Mouse (Mus musculus) urinary bladder, postnatal 4 days (tissue): Measurements from ENCODE around the gene Acer2.
A peak's percentile ranks its signal among the peaks of the same experiment; 100 is the strongest.
"Not testable (repeated sequence)": the region's sequence is repeated elsewhere in the genome, so short reads cannot be mapped to it uniquely, and the experiment has no call there.

Source experiments
- DNase-seq, 2 experiments: peaks; one replicate each; pipeline ENCODE4 v3.0.0; 2021 to 2022; ENCODE audit warnings: low spot score in 2 of 2

The Acer2 gene

DNA sequence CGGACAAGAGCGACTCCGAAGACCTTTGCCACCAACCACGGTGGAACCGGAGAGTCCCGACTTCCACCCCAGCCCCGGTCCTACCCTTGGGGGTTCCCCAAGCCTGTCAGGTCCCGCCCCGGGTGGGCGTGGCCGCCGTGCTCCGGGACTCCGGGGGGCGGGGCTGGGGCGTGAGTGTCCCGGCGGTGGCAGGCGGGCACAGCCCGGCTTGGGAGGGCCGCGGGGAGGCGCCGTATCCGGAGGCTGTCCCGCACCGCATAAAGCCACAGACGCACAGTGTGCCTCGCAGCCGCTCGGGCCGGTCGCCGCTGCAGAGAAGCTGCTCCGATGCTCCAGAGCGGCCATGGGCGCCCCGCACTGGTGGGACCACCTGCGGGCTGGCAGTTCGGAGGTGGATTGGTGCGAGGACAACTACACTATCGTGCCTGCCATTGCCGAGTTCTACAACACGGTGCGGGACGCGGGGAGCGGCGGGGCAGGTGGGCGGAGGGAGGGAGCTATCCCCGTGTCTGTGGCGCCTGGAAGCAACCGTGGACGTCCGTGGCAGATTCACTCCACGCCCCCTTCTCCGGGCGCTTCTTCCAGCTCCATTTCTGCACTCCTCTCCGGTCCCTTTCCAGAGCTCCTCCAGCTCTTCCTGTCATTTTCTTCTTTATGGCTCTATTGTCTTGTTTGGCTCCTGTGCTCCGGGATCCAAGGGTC lies at the start of gene Acer2:
Gene Acer2 (plus strand): TSS at position 251 of the 702 bp plus-strand sequence.
- DNase-seq = peak; percentile 84 to 88

- no peak for DNase-seq
Measured at GRCm38 (mm10) chr4:86825143-86825542, 49.1 kb upstream of the Acer2 start.

GRCm38 (mm10) chr4:86831896-86832295 lies 42.3 kb upstream of the Acer2 start:
- no peak for DNase-seq

GRCm38 (mm10) chr4:86841141-86841540 lies 33.1 kb upstream of the Acer2 start:
- not testable (repeated sequence) for DNase-seq

DNA sequence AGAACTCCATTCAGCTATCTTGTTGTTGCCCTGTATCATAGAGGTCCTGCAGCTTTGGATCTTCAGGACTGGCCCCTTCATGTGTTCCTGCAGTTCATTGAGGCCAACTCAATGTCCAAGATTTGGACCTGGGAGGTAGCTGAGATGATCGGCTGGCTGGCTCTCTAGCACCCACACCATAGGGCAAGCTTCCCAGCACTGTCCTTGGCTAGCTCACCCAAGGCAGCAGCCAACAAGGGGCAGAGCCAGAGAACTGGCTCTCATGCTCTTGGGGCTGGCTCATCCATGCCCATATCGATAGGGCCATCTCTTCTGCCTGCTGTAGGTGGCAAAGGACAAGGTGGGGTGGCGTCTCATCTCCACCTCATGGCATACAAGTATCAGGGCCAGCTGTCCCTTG lies 28.8 kb upstream of the Acer2 start:
- no peak for DNase-seq

DNA sequence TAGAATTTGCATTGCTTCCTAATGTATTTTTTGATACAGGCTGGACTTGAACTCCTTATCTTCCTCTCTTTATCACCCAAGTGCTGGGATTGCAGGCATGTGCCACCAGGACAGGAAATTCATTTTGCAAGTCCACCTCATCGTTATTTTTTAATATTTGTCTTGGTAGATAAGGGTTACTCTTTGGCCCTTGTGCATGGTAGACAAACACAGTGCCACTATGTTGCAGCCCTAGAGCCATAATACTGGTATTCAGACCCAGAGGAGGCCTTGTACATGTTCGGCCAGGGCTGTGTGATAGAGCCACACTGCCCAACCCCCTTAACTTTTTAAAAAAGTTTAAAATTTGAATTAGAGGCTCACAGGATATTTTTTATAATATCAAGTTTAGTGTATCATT lies 26.9 kb upstream of the Acer2 start:
- DNase-seq = no peak

DNA sequence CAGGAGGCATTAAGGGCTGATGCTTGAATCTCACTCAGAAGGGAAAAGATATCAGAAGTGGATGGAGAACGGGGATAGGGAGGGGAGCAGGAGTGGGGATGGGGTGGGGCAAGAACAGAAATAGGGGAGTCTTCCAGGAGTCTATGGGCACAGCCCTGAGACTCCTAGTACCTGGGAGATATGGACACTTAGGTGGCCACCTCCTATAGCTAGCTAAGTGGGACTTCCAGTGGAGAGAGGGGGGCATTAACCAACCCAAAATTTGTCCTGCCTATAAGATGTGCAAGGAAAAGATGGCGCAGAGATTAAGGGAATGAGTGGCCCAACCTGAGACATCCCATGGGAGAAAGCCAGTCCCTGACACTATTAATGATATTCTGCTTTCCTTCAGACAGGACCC lies 22.9 kb upstream of the Acer2 start:
- no peak for DNase-seq

GRCm38 (mm10) chr4:86852018-86852417 lies 22.2 kb upstream of the Acer2 start:
- no peak for DNase-seq

DNA sequence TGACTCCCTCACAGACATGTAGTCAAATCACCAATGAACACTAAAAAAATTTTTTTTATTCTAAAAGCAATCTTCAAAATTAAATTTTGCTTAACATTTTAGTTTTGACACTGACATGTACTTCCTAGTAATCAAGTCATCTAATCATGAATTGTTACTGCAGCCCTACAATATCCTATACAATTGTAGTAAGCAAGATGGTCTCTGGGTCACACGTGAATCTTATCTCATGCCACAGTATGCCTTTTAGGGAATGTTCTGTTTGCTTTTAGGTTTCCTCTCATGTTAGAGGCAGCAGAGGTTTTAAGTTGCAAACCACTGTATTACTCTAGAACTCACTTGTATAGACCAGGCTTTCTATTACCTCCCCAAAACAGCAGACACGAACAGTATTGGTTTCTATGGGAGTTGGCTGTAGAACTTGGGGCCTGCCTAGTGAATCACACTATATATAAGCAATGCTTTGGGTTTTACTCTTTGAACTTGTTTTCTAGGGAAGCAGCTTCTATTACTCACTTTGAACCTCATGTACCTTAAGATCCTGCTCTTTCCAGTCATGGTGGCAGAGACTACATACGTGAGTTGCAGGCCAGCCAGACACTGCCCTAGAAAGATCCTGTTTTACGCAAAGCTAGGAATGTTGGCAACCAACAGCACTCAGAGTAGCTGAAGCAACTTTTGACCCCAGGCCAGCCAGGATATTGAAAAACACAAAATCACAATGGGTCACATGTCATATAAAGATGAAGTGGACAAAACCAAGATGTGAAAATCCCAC lies 21.2 kb upstream of the Acer2 start:
- DNase-seq = no peak

GRCm38 (mm10) chr4:86856304-86857112 lies 17.7 kb upstream of the Acer2 start:
- no peak for DNase-seq

- peak; percentile 92 to 95 for DNase-seq
Measured at GRCm38 (mm10) chr4:86857113-86858069, 16.8 kb upstream of the Acer2 start, which contains the start of gene Rps6. Gene Rps6 (minus strand): TSS chr4:86857412.

- no peak for DNase-seq
Measured at GRCm38 (mm10) chr4:86858070-86858440, 16.1 kb upstream of the Acer2 start.

- no peak for DNase-seq
Measured at GRCm38 (mm10) chr4:86864087-86864486, 10.1 kb upstream of the Acer2 start.

DNA sequence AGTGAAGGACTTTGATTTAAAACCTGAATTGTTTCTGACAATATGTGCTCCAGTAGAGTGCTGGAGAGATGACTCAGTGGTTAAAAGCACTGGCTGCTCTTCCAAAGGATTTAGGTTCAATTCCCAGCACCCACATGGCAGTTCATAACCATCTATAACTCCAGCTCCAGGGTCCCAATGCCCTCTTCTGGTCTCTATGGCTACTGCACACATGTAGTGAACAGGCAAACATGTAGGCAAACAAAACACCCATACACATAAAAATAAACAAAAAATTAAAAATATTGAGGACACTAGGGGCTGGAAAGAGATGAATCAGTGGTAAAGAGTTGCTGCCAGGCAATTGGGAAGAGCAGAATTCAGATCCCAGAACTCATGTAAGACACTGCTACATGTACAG lies 2.2 kb upstream of the Acer2 start:
- no peak for DNase-seq

GRCm38 (mm10) chr4:86873072-86873471 lies 1.1 kb upstream of the Acer2 start:
- no peak for DNase-seq

- no peak for DNase-seq
Measured at GRCm38 (mm10) chr4:86879477-86879876, 5.3 kb downstream of the Acer2 start.

DNA sequence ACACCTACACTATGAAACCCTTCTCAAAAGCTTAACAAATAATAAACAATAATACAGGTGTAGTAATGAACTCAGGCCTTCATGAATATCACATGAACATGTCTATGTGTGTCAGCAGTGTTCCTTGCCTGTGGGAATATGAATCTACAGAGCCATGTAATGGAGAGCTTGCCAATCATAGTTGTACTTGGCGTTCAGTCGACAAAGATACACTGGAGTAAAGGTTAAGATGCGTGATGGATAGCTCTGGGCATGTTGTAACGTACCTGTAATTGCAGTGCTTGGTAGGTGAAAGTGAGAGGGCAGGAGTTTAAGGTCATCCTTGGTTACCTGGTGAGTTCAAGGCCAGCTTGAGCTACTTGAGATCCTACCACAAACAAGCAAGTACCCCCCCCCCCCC lies 7.0 kb downstream of the Acer2 start:
- DNase-seq = no peak

DNA sequence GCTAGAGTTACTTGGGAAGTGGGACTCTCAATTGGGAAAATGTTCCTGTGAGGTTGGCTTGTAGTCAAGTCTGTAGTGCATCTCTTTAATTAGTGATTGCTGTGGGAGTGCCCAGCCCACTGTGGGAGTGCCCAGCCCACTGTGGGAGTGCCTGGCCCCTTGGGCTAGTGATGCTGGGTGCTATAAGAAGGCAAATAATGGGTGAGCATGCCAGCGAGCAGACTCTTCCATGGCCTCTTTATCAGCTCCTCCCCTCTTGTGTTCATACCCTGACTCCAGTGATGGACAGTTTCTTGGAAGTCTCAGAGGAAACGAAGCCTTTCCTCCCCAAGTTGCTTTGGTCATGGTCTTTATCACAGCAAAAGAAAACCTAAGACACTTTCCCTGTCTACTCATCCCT lies 8.2 kb downstream of the Acer2 start:
- no peak for DNase-seq

DNA sequence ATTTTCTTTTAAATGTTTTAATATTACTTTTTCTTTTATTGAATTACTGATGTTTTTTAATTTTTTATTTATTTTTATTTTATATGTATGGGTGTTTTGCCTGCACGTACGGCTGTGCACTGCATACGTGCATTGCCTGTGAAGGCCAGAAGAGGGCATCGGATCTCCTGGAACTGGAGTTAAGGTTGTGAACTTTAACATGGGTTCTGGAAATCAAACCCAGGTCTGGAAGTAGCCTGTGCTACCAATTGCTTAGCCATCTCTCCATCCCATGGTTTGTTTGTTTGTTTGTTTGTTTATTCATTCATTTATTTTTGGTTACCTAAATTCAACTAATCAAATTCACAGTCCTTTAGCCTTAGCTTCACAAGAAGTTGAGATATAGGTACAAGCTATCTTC lies 10.7 kb downstream of the Acer2 start:
- DNase-seq = no peak

DNA sequence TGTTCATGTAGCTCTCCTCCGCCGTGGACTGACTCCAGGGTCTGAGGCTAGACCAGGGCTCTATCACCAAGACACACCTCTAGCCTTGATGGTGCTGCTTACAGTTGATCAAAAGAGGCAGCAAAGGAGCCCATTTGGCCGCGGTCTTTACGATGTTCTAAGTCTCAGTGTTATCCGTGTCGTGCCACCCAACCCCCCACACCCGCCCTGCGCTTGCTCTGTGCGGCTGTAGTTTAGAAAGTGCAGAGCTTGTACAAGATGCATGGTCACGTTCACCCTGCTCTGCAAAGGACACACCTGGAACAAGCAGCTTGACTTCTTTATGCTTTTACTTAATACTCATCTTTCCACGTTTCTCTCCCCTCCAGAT lies 11.6 kb downstream of the Acer2 start:
- no peak for DNase-seq

DNA sequence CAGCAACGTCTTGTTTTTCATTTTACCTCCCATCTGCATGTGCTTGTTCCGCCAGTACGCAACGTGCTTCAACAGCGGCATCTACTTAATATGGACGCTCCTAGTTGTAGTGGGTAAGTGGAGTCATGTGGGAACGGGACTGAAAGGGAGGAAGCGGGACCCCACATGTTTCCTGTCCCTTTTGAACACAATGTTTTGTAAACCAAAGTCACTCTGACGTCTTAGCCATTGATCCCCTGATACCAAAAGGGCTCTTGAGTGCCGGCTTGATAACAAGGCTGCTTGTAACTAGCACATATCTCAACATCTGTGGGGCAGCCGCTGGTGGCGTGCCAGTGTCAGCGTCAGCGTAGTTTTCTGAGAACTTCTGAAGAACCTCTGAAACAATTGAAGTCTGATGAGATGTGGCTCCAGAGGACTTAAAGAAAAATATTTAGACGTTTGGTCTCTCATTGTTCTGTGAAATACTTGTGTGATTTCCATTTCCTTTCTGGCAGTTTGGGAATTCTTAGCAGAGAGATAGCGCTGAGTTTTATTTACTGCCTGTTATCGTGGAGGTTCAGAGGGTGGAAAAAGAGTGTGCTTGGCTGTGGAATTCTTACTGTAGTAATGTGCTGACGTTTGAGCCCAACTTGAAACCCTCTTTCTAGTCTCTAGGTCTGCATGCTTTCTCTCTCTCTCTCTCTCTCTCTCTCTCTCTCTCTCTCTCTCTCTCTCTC lies 12.1 kb downstream of the Acer2 start:
- DNase-seq = no peak
